Mouse (Mus musculus) heart, postnatal 0 days (tissue): Measurements from ENCODE around the gene Synrg. TPM values are rescaled to one million over a fixed set of nuclear protein-coding genes. Genes with fewer than 3 reads are reported as not detected.

Experiments
- ATAC-seq: fragments of 200-750 bp; cut with Nextera tagmentation; 2 replicates; pipeline ENCODE4 v1.8.0; 2017; ENCODE audit warnings: low read depth, moderate number of reproducible peaks, moderate library complexity; ENCODE audit not compliant: insufficient read depth
- DNase-seq: peaks from one replicate; pipeline ENCODE4 v3.0.0-alpha.2; 2016; ENCODE audit warnings: low spot score
- H3K27ac ChIP-seq: fragments of 300-500 bp; sonication (generic); 2 replicates; pipeline ENCODE4 v1.5.1; 2014; ENCODE audit warnings: low read depth, mild to moderate bottlenecking
- H3K27me3 ChIP-seq: fragments of 300-500 bp; sonication (generic); 2 replicates; pipeline ENCODE4 v1.6.1; 2014; ENCODE audit warnings: low read length, mixed read lengths; ENCODE audit not compliant: control insufficient read depth, insufficient read depth
- H3K36me3 ChIP-seq: fragments of 300-500 bp; sonication (generic); replicated peaks from 2 replicates; pipeline ENCODE4 v1.6.1; 2014; ENCODE audit warnings: low read length, mixed read lengths; ENCODE audit not compliant: control insufficient read depth, insufficient read depth
- H3K4me1 ChIP-seq: fragments of 300-500 bp; sonication (generic); 2 replicates; pipeline ENCODE4 v1.6.1; 2014; ENCODE audit warnings: antibody characterized with exemption; ENCODE audit not compliant: control insufficient read depth, insufficient read depth
- H3K4me2 ChIP-seq: fragments of 300-500 bp; sonication (generic); 2 replicates; pipeline ENCODE4 v1.6.1; 2014; ENCODE audit warnings: low read depth, mild to moderate bottlenecking, low read length, moderate library complexity
- H3K4me3 ChIP-seq: fragments of 300-500 bp; sonication (generic); 2 replicates; pipeline ENCODE4 v1.5.1; 2014; ENCODE audit warnings: low read depth, low read length
- H3K9ac ChIP-seq: fragments of 300-500 bp; sonication (generic); replicated peaks from 2 replicates; pipeline ENCODE4 v1.6.1; 2014; ENCODE audit warnings: low read depth, low read length, mixed read lengths
- H3K9me3 ChIP-seq: fragments of 300-500 bp; sonication (generic); replicated peaks from 2 replicates; pipeline ENCODE4 v1.6.1; 2016; ENCODE audit warnings: low read length; ENCODE audit not compliant: control insufficient read depth
- CTCF ChIP-seq: IDR thresholded peaks from 2 replicates; pipeline ENCODE4 v1.5.1; 2016; ENCODE audit warnings: antibody characterized with exemption, control low read depth, low read depth
- EP300 ChIP-seq: IDR thresholded peaks from 2 replicates; pipeline ENCODE4 v1.6.1; 2016; ENCODE audit warnings: antibody characterized with exemption, low read depth
- WGBS: fragments of 180-500 bp; shearing (Covaris S2); extraction: QIAGEN DNeasy Blood & Tissue Kit; methylation state at CpG from one replicate; pipeline ENCODE4 v1.1.7; 2014; 5-methylcytosine and 5-hydroxymethylcytosine counted together
- polyA plus RNA-seq: library from polyadenylated mRNA; unstranded; fragments of >200 nt; fragmentation: Nextera tagmentation; extraction: Ambion mirVana; gene quantifications from 2 replicates; pipeline ENCODE4 v1.2.1, GENCODE M21; 2015
- total RNA-seq: library from RNA; depleted of rRNA; stranded (reverse); fragments of >200 nt; gene quantifications from 2 replicates; pipeline ENCODE4 v1.2.3, GENCODE M21; 2014; ENCODE audit warnings: low replicate concordance

Gene Synrg
- total and polyA plus RNA-seq, 2 experiments from 2014 or later: 5.0 to 8.9 TPM

DNA sequence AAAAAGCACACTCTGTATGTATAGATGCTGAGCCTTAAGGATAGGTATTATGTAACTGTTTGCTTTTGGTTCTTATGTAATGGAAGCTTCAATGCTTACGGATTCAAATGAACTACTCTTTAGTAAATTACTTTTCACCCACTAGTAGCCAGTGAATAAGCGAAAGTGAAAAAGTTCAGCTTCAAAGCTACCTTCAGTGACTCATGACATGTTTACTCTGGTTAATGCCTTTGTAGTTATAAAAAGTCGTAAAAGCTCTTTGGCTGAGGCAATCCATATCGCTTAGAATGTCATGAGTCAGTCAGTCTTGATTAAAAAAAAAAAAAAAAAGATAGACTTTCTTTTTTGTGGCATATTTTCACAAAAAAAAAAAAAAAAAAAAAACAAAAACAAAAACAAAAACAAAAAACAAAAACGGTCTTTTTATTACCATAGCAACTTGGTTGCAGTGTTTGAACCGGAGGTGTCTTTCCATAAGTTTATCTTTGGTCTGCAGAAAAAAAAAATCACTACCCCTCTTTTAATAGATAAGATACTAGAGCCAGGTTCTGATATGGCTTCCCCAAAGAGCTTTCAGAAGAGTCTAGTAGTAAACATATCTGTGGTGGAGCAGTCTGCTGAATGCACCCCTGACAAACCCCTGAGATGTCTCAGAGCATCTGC lies 52.0 kb downstream of the Synrg start:
- no peaks in the 10 kb centered on the region for H3K27me3 ChIP-seq
- H3K4me1 ChIP-seq: no peaks in the 10 kb centered on the region
- peaks cover 19% of the 10 kb centered on the region for H3K36me3 ChIP-seq
- H3K9me3 ChIP-seq: no peaks in the 10 kb centered on the region
- no peak overlapping the region for H3K9ac ChIP-seq
- ATAC-seq (no peak), DNase-seq (no peak)
- no peak overlapping the region for H3K4me3 ChIP-seq
- WGBS: 76% methylated on average over 6 of the region's 6 CpGs
- no peak overlapping the region for H3K27ac ChIP-seq
- H3K4me2 ChIP-seq: no peak overlapping the region
- no peak for TF ChIP-seq EP300

- Histone ChIP-seq H3K4me1 (no peaks in the 10 kb centered on the region), H3K9ac (no peak overlapping the region), H3K27me3 (no peaks in the 10 kb centered on the region), H3K36me3 (peaks cover 22% of the 10 kb centered on the region), H3K27ac (no peak overlapping the region), H3K9me3 (no peaks in the 10 kb centered on the region), H3K4me3 (no peak overlapping the region), H3K4me2 (no peak overlapping the region)
- no peak for TF ChIP-seq CTCF
- TF ChIP-seq EP300: no peak
- ATAC-seq (no peak), DNase-seq (no peak)
- WGBS: 83% methylated on average over 7 of the region's 7 CpGs
Measured at GRCm38 (mm10) chr11:84016810-84017508, 52.7 kb downstream of the Synrg start.

DNA sequence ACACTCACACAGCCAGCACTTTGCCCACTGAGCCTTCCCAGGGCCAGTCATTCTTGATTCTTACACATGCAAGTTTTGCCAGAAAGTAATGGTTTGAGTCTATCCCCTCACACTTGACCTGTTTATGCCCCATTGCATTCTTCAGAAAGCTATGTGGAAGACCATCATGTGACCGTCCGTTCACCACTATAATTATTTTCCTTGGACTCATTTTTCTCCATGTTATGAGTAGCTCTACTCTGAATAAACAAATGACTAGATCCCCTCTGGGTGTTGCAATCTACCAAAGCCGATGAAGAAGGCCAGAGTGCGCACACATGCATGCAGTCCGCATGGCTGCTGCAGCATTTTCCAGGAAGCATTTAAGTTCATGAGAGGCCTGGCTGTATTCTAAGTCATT lies 63.0 kb downstream of the Synrg start:
- no peaks in the 10 kb centered on the region for H3K9me3 ChIP-seq
- DNase-seq (no peak), ATAC-seq (no peak)
- H3K9ac ChIP-seq: no peak overlapping the region
- H3K36me3 ChIP-seq: peaks cover 44% of the 10 kb centered on the region
- H3K27me3 ChIP-seq: peaks cover 53% of the 10 kb centered on the region
- TF ChIP-seq CTCF (no peak), EP300 (no peak)
- WGBS: 90% methylated on average over 5 of the region's 5 CpGs
- H3K4me2 ChIP-seq: no peak overlapping the region
- H3K4me1 ChIP-seq: peaks cover 20% of the 10 kb centered on the region
- H3K4me3 ChIP-seq: no peak overlapping the region
- no peak overlapping the region for H3K27ac ChIP-seq

DNA sequence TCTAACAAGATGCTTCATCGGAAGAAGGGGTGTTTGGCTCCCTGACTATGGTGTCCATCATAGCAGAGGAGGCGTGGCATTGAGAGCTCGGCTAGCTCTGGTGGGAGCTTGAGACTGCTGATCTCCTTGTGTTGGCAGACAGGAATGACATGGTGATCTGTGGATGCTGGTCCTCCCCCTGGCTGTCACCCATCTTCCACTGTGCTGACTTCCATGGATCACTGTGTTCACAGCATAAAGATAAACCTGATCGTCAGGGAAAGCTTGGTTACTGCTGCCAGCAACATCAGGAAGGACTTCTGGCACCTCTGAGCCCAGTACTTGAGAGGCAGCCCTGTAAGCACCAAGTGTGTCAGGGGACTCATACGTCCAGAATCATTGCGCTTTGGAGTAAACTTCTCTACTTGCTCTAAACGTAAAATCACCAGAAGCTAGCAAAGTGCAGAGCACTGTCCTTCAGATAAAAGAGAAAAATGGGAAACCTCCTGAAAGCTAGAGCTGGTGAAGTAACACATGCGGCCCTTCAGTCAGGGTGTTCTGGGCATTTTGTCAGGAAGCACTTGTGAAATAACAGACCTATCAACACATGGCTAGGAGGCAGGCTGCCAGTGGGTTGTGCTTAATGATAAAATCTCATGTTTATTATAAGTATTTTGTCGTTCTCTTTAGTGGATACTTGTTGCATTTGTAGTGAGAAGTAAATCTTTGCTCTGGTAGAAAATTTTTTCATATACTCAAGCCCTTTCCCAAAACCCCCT lies 64.2 kb downstream of the Synrg start:
- no peak overlapping the region for H3K4me3 ChIP-seq
- peak; percentile 90 for ATAC-seq

GRCm38 (mm10) chr11:84031971-84032370 lies 67.7 kb downstream of the Synrg start:
- ATAC-seq (no peak), DNase-seq (peak; percentile 30)
- Histone ChIP-seq H3K36me3 (peaks cover 8% of the 10 kb centered on the region), H3K4me2 (no peak overlapping the region), H3K27me3 (peaks cover 50% of the 10 kb centered on the region), H3K27ac (no peak overlapping the region), H3K9ac (no peak overlapping the region), H3K4me1 (peaks cover 20% of the 10 kb centered on the region), H3K9me3 (no peaks in the 10 kb centered on the region), H3K4me3 (no peak overlapping the region)
- 60% methylated on average over 9 of the region's 9 CpGs for WGBS
- TF ChIP-seq CTCF (peak; percentile 71), EP300 (no peak)

More for the DNA sequence above, 64.2 kb downstream of the Synrg start:
- H3K27me3 ChIP-seq: peaks cover 58% of the 10 kb centered on the region
- no peak for TF ChIP-seq EP300
- TF ChIP-seq CTCF: peak; percentile 29
- H3K36me3 ChIP-seq: peaks cover 41% of the 10 kb centered on the region
- peak; percentile 88 for DNase-seq
- H3K27ac ChIP-seq: peak overlapping the region; percentile 16; the same call in 1 of the 2 replicates
- H3K9ac ChIP-seq: no peak overlapping the region
- peak overlapping the region; percentile 40 for H3K4me2 ChIP-seq
- H3K4me1 ChIP-seq: peaks cover 20% of the 10 kb centered on the region
- no peaks in the 10 kb centered on the region for H3K9me3 ChIP-seq
- WGBS: 15% methylated on average over 9 of the region's 9 CpGs
